Mouse (Mus musculus) mouse embryonic stem cell (cell line): ENCODE measurements at regions not wholly inside any gene's neighbourhood (a gene's known extent, or its start where the extent isn't known, plus 50 kb on each side); places are given as distances from the start of the nearest gene placed in this dataset.

Experiments used
- in situ Hi-C, 2 experiments: fragments of 300-500 bp; cut with MboI; formaldehyde crosslinking; loops; 1 replicate in 1 of 2; 3 replicates in 1 of 2; pipeline ENCODE4 v1.14.3; 2019 to 2020; ENCODE audit warnings: low sequenced_read_pairs in 2 of 2, low pct_unique_long_range_greater_than_20kb in 1 of 2, mixed read lengths in 1 of 2; ENCODE audit not compliant: unreplicated experiment in 1 of 2

GRCm38 (mm10) chr9:41791501-41792172 lies 332.5 kb downstream of the Sorl1 start:
- in situ Hi-C loops = no loop called here

GRCm38 (mm10) chr9:41785131-41785530 lies 339.0 kb downstream of the Sorl1 start:
- in situ Hi-C loops = no loop called here

- in situ Hi-C loops = no loop called here
These were observed 351.7 kb downstream of the Sorl1 start for GRCm38 (mm10) chr9:41772281-41772902.

- in situ Hi-C loops = no loop called here
These were observed 352.8 kb downstream of the Sorl1 start for GRCm38 (mm10) chr9:41771276-41771675.

- in situ Hi-C loops = no loop called here
These were observed 355.8 kb downstream of the Sorl1 start for GRCm38 (mm10) chr9:41768316-41768715.

GRCm38 (mm10) chr9:41766533-41766920 lies 357.6 kb downstream of the Sorl1 start:
- in situ Hi-C loops = no loop called here

DNA sequence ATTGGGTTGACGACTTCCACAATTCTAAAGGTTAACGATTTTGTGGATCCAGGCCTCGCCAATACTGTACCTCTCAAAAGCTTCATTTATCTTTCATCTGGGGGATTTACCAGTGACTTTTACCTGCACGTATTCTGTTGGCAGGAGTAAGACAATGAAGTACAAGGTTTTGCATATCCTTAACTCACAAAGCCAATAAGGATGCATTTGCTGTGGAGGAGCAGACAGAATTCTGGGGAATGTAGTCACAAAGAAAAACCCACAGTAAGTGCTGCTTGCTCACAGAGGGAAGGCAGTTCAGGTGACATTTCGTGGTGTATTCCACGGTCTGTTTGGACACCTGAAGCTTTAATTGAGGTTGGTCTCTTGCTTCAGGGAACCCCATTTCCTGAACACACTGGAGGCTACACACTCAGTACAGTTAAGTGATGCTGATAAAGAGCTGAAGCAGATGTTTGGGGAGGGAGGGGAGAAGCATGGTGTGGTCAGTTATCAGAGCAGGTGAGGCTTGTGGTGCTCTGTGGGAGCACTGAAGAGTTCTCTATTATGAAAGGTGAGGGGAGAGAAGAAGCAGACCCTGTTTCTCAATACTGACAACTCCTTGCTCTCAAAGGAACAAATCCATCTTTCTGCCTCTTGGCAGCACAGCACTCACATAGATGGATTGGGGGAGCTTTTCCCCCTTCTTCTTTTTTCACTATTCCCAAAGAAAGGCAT lies 358.1 kb downstream of the Sorl1 start:
- in situ Hi-C loops = no loop called here

- in situ Hi-C loops = no loop called here
These were observed 363.0 kb downstream of the Sorl1 start for GRCm38 (mm10) chr9:41761050-41761576.

DNA sequence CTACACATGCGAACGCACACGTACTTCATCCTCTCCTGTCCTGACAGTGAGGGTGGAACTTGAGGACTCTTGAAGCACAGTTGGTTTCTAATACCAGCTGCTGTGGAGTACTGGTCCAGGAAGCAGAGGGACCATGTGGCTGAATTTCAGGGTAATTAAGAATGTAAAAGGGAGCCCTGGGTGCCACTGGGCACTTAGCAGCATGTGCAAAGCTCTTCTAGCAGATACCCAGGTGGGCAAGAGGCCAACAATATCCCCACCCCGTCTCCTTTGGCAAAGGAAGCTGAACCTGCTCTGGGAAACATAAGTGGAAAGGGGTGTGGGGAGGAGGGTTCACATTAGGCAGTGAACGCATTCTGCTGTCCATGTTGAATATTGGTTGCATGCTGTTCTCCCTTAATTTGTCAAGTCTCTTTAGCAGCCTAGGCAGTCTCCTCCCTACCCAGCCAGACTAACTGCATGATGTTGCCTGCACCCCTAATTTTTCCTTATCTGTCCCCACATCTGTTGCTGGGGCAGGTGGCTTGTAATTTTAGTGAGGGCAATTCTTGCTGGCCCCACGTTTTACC lies 369.6 kb downstream of the Sorl1 start:
- in situ Hi-C loops = no loop called here

DNA sequence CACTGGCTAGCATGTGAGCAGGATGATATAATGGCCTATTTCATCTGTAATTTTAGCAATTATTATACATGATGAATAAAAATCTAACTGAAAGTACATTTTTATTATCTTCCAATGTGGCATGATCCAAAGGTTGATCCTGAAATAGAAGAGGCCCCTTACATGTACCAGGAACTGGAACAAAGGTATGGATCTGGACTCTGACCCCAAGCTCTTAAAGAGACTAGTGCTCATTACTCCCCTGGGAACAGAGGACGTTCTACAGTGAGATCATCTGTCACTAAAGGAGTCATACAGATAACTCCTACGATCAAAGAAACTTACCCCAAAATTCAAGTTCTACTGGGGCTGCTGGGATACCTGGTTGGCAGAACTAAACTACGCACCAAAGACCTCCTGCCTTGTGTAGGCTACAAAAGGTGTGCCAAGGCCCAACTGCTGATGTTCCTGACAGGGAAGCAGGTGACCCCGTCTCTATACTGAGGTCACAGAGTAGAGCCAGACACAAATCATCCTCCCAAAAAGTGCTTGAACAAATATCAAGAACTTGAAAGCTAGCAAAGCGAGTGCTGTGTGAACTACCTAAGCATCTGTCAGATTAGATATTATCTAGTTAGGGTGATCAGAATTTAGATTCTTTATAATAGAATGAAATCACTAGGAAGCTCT lies 378.0 kb downstream of the Sorl1 start:
- in situ Hi-C loops = no loop called here

DNA sequence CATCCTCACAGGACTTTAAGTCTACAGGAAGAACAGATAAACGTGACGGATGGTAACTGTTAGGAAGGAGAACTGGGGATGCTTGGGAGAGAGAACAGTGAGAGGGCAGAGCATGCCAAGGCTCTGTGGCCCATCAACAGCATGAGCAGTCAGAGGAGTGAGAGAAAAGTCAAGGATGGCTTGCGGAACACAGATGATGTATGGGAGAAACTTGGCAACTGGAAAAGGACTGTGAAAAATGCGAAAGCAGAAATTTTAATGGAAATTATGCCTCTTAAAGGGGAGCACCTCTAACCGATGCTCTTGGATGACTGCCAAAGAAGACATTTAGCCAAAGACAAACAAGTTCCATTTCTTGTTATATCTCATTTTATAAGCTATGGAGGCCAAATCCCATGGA lies 382.6 kb downstream of the Sorl1 start:
- in situ Hi-C loops = no loop called here

GRCm38 (mm10) chr9:41740536-41740935 lies 383.6 kb downstream of the Sorl1 start:
- in situ Hi-C loops = no loop called here

DNA sequence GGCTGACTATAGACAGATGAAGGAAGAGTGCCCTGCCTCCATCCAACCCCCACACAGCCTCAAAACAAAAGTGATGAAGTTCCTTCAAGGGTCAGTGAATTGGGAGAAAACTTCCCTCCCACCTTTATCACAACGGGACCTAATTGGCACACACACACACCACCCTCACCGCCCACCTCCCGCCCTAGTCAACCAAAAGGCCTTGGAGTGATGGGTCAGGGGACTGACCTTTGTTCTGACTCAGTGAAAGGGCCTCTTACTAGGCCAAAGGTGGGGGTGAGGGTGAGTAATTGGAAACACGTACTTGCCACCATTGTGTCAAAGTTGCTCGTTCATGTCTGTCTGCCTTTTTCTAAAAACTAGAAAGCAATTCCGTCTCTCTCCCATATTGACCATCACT lies 386.4 kb downstream of the Sorl1 start:
- in situ Hi-C loops = no loop called here

- in situ Hi-C loops = no loop called here
These were observed 387.2 kb downstream of the Sorl1 start for GRCm38 (mm10) chr9:41736881-41737280.

DNA sequence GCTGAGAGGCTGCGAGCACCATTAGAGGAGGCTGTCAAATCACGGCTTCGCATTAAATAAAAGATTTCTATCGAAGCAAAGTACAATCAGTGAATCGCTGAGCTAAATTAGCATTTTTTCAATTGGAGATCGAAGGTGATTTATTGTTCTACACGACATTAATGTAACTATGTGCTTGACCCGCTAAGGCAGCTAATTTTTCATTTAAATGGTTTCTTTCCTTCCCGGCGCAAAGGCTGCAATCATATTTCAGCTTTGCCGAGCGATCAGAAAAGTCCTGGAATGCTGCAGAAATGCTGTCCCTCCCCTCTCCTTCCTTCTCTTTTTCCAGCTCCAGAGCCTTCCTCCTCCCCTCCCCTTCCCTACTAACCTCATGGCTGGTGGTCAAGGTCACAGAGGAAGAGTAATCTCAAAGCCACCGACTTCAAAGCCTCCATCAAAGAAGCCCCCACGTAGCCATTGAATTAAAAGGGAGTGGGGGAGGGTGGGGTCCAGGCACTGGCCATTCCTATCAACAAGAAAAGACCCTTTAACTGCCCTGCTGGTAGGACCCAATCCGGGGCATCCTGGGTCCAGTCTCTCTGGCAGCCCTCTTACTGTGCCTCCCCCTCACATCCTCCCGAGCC lies 387.8 kb downstream of the Sorl1 start:
- in situ Hi-C loops = no loop called here

GRCm38 (mm10) chr9:41735448-41736233 lies 388.5 kb downstream of the Sorl1 start:
- in situ Hi-C loops = no loop called here

GRCm38 (mm10) chr9:41734925-41735447 lies 389.1 kb downstream of the Sorl1 start:
- in situ Hi-C loops = no loop called here
